Mouse (Mus musculus) liver, postnatal 0 days (tissue): Measurements from ENCODE around the gene Tcf7. TPM values are rescaled to one million over a fixed set of nuclear protein-coding genes. Genes with fewer than 3 reads are reported as not detected.

ENCODE experiments used
- ATAC-seq: fragments of 200-750 bp; cut with Nextera tagmentation; 2 replicates; pipeline ENCODE4 v1.8.0; 2017; ENCODE audit warnings: mild to moderate bottlenecking, moderate library complexity
- DNase-seq: peaks from one replicate; pipeline ENCODE4 v3.0.0-alpha.2; 2016
- H3K27ac ChIP-seq: fragments of 300-500 bp; sonication (generic); 2 replicates; pipeline ENCODE4 v1.5.1; 2014; ENCODE audit warnings: antibody characterized with exemption, moderate library complexity, mild to moderate bottlenecking, low read depth
- H3K27me3 ChIP-seq: fragments of 300-500 bp; sonication (generic); 2 replicates; pipeline ENCODE4 v1.6.1; 2014; ENCODE audit warnings: low read length, control low read depth, mixed read lengths; ENCODE audit not compliant: insufficient read depth
- H3K36me3 ChIP-seq: fragments of 300-500 bp; sonication (generic); replicated peaks from 2 replicates; pipeline ENCODE4 v1.6.1; 2014; ENCODE audit warnings: mild to moderate bottlenecking, control low read depth, low read length, moderate library complexity, mixed read lengths; ENCODE audit not compliant: insufficient read depth
- H3K4me1 ChIP-seq: fragments of 300-500 bp; sonication (generic); 2 replicates; pipeline ENCODE4 v1.6.1; 2014; ENCODE audit warnings: antibody characterized with exemption, mild to moderate bottlenecking, control low read depth; ENCODE audit not compliant: insufficient read depth
- H3K4me2 ChIP-seq: fragments of 300-500 bp; sonication (generic); 2 replicates; pipeline ENCODE4 v1.6.1; 2014; ENCODE audit warnings: low read depth, mild to moderate bottlenecking, low read length, moderate library complexity, mixed read lengths
- H3K4me3 ChIP-seq: fragments of 300-500 bp; sonication (generic); 2 replicates; pipeline ENCODE4 v1.5.1; 2014; ENCODE audit warnings: low read depth, low read length
- H3K9ac ChIP-seq: fragments of 300-500 bp; sonication (generic); replicated peaks from 2 replicates; pipeline ENCODE4 v1.6.1; 2014; ENCODE audit warnings: mild to moderate bottlenecking, moderate library complexity
- H3K9me3 ChIP-seq: fragments of 300-500 bp; sonication (generic); 2 replicates; pipeline ENCODE4 v1.6.1; 2016; ENCODE audit warnings: mild to moderate bottlenecking, control low read depth, low read length, mixed read lengths
- CTCF ChIP-seq: sonication (generic); IDR thresholded peaks from 2 replicates; pipeline ENCODE4 v1.5.1; 2016; ENCODE audit warnings: antibody characterized with exemption, low read depth
- EP300 ChIP-seq: IDR thresholded peaks from 2 replicates; pipeline ENCODE4 v1.6.1; 2016; ENCODE audit warnings: antibody characterized with exemption, low read depth, mild to moderate bottlenecking
- WGBS: fragments of 180-500 bp; shearing (Covaris S2); extraction: QIAGEN DNeasy Blood & Tissue Kit; methylation state at CpG from one replicate; pipeline ENCODE4 v1.1.7; 2014; ENCODE audit not compliant: insufficient replicate concordance; 5-methylcytosine and 5-hydroxymethylcytosine counted together
- polyA plus RNA-seq: library from polyadenylated mRNA; unstranded; fragments of >200 nt; fragmentation: Nextera tagmentation; extraction: Ambion mirVana; gene quantifications from 2 replicates; pipeline ENCODE4 v1.2.1, GENCODE M21; 2015

Tcf7 gene
- polyA plus RNA-seq, 1 experiment from 2014 or later: 1.4 TPM

DNA sequence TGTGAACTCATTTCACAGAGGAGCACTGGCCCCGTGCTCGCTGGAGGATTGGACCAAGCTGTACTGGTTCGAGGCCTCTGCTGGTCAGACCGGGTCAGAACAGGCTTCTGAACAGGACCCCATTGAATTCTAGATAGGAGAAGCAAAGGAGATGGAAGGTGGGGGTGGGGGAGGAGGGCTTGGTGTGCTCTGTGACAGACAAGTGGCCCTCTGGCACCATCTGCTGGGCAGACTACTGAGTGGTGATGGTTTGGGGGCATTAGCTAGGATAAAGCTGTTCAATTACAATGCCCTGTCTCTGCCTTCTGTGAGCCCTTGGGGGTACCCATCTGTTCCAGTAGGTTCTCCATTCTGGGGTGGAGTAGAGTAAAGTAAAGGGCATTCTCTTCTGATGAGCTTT, 62.5 kb downstream of the Tcf7 start:
- DNase-seq: peak; percentile 81
- 9% methylated on average over 4 of the region's 4 CpGs for WGBS
- H3K4me3 ChIP-seq: no peak overlapping the region
- H3K9ac ChIP-seq: no peak overlapping the region
- peak; percentile 51 for ATAC-seq
- peak overlapping the region; percentile 35 for H3K4me2 ChIP-seq
- H3K9me3 ChIP-seq: no peaks in the 10 kb centered on the region
- no peaks in the 10 kb centered on the region for H3K27me3 ChIP-seq
- H3K36me3 ChIP-seq: no peaks in the 10 kb centered on the region
- H3K4me1 ChIP-seq: peaks cover 3% of the 10 kb centered on the region; the same call in 1 of the 2 replicates
- TF ChIP-seq CTCF (peak; percentile 85), EP300 (no peak)
- H3K27ac ChIP-seq: no peak overlapping the region

DNA sequence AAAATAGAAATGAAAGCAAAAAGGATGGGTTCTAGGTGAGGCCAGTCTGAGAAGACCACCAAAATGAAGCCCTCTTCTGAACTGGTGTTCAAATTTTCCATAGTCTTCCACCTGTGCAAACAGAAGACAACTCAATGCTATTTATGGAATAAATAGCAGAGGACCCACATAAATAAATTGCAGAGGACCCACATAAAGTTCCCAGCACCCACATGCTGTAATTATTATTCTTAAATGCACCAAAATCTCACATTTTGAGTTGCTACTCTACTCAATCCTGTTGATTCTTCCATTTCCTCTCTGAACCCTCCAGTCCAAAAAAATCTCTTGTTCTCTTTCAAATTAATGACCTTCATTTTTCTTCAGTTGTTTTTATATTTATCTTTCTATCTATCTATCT, 68.9 kb downstream of the Tcf7 start, which contains the start of gene Olfr1371:
TSS of gene Olfr1371 (minus strand) at position 101 of the 400 bp plus-strand sequence.
- no peak for DNase-seq
- Histone ChIP-seq H3K4me3 (no peak within 1 kb of the TSS), H3K9ac (no peak within 1 kb of the TSS), H3K36me3 (no peaks in the 10 kb centered on the region), H3K27ac (no peak within 1 kb of the TSS), H3K9me3 (no peaks in the 10 kb centered on the region), H3K4me1 (no peaks in the 10 kb centered on the region), H3K4me2 (no peak within 1 kb of the TSS), H3K27me3 (no peaks in the 10 kb centered on the region)
- TF ChIP-seq CTCF: no peak
- TF ChIP-seq EP300: no peak
- ATAC-seq: no peak

Other genes with a start within 250 kb of the Tcf7 start
- gene Ppp2ca, start 184.3 kb downstream of the Tcf7 start, polyA plus RNA-seq: 23.2 and 24.3 TPM in 2 replicates
- not detected in 2 replicates for gene Olfr1373, start 137.5 kb downstream of the Tcf7 start, polyA plus RNA-seq
- gene Olfr1371, start 69.0 kb downstream of the Tcf7 start, polyA plus RNA-seq: not detected in 2 replicates
- 289 and 296 TPM in 2 replicates for gene Skp1a, start 51.0 kb downstream of the Tcf7 start, polyA plus RNA-seq
- gene Vdac1, start 77.8 kb upstream of the Tcf7 start, polyA plus RNA-seq: 101 and 104 TPM in 2 replicates
- 82.4 and 88.9 TPM in 2 replicates for gene 9530068E07Rik, start 113.4 kb upstream of the Tcf7 start, polyA plus RNA-seq